Mouse (Mus musculus): ENCODE results near the gene Nudt15. TPM values are rescaled to one million over a fixed set of nuclear protein-coding genes. Genes with fewer than 3 reads are reported as not detected.

The Nudt15 gene
- total RNA-seq, 2 experiments from 2014 or later: 6.2 to 6.3 TPM

- no peak for DNase-seq (ENCODE audit: low spot score in 2 of 2)
Observed at GRCm38 (mm10) chr14:73508630-73509395, 39.2 kb downstream of the Nudt15 start.

GRCm38 (mm10) chr14:73507702-73508376, 40.2 kb downstream of the Nudt15 start:
- no peak for DNase-seq (ENCODE audit: low spot score in 2 of 2)

GRCm38 (mm10) chr14:73507200-73507599, 40.8 kb downstream of the Nudt15 start:
- DNase-seq (ENCODE audit: low spot score in 2 of 2): no peak

GRCm38 (mm10) chr14:73506283-73506682, 41.8 kb downstream of the Nudt15 start:
- DNase-seq (ENCODE audit: low spot score in 2 of 2): no peak

- no peak for DNase-seq (ENCODE audit: low spot score in 2 of 2)
Observed at GRCm38 (mm10) chr14:73503237-73503933, 44.7 kb downstream of the Nudt15 start.

GRCm38 (mm10) chr14:73502591-73503184, 45.4 kb downstream of the Nudt15 start:
- peak; percentile 10 to 51 for DNase-seq (ENCODE audit: low spot score in 2 of 2)

- DNase-seq (ENCODE audit: low spot score in 2 of 2): no peak
Observed at GRCm38 (mm10) chr14:73501721-73502120, 46.3 kb downstream of the Nudt15 start.

- DNase-seq (ENCODE audit: low spot score in 2 of 2): no peak
Observed at GRCm38 (mm10) chr14:73501283-73501682, 46.8 kb downstream of the Nudt15 start.

GRCm38 (mm10) chr14:73495753-73496152, 52.3 kb downstream of the Nudt15 start:
- DNase-seq (ENCODE audit: low spot score in 2 of 2): no peak

- no peak for DNase-seq (ENCODE audit: low spot score in 2 of 2)
Observed at GRCm38 (mm10) chr14:73494122-73494521, 53.9 kb downstream of the Nudt15 start.

GRCm38 (mm10) chr14:73493356-73493755, 54.7 kb downstream of the Nudt15 start:
- no peak for DNase-seq (ENCODE audit: low spot score in 2 of 2)

- DNase-seq (ENCODE audit: low spot score in 2 of 2): no peak
Observed at GRCm38 (mm10) chr14:73486641-73487040, 61.4 kb downstream of the Nudt15 start.

GRCm38 (mm10) chr14:73484366-73485110, 63.5 kb downstream of the Nudt15 start:
- peak in 1 of 2 experiments; percentile 57 for DNase-seq (ENCODE audit: low spot score in 2 of 2)

- DNase-seq (ENCODE audit: low spot score in 2 of 2): no peak
Observed at GRCm38 (mm10) chr14:73483516-73484229, 64.4 kb downstream of the Nudt15 start.

- no peak for DNase-seq (ENCODE audit: low spot score in 2 of 2)
Observed at GRCm38 (mm10) chr14:73479771-73480170, 68.3 kb downstream of the Nudt15 start.

- no peak for DNase-seq (ENCODE audit: low spot score in 2 of 2)
Observed at GRCm38 (mm10) chr14:73478321-73478720, 69.7 kb downstream of the Nudt15 start.

GRCm38 (mm10) chr14:73477077-73477476, 71.0 kb downstream of the Nudt15 start:
- DNase-seq (ENCODE audit: low spot score in 2 of 2): no peak

GRCm38 (mm10) chr14:73476361-73476934, 71.6 kb downstream of the Nudt15 start:
- peak in 1 of 2 experiments; percentile 59 for DNase-seq (ENCODE audit: low spot score in 2 of 2)

- DNase-seq (ENCODE audit: low spot score in 2 of 2): no peak
Observed at GRCm38 (mm10) chr14:73475506-73475905, 72.5 kb downstream of the Nudt15 start.

- DNase-seq (ENCODE audit: low spot score in 2 of 2): peak in 1 of 2 experiments; percentile 80
Observed at GRCm38 (mm10) chr14:73474636-73475093, 73.4 kb downstream of the Nudt15 start.

All from layer of hippocampus, adult 18-20 months (tissue).